Mouse (Mus musculus): ENCODE measurements around the gene Clmn. TPM values are rescaled to one million over a fixed set of nuclear protein-coding genes. Genes with fewer than 3 reads are reported as not detected.

Gene Clmn
- polyA plus RNA-seq, 1 experiment from 2014 or later: 4.1 TPM

DNA sequence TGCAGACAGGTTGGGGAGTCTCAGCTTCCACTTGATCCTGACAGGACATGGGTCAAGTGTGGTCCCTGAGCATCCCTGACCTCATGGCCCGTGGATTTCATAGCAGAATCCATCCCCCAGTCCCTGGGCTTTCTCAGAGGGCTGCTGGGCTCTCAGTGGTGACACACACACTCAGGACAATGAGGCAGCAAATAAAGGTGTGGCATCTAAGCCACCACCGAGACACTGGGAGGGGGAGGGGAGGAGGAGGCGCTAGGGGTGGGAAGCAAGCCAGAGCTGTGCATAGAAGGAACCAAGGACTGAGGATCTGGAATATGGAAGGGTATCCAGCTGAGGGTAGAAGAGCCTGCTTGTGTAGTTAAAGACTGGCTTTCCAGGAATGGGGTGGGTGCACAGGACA lies 11.2 kb upstream of the Clmn start:
- Histone ChIP-seq H3K27ac (replicated peaks; ENCODE audit: low read depth, low read length) (no peak overlapping the region), H3K36me3 (replicated peaks; ENCODE audit: control insufficient read depth, insufficient read depth, low read depth, low read length) (no peaks in the 10 kb centered on the region), H3K9me3 (replicated peaks; ENCODE audit: control insufficient read depth, low read length) (no peaks in the 10 kb centered on the region), H3K4me2 (ENCODE audit: low read depth, low read length) (no peak overlapping the region), H3K4me3 (ENCODE audit: low read depth, low read length) (no peak overlapping the region), H3K27me3 (ENCODE audit: control insufficient read depth, insufficient read depth, low read length) (no peaks in the 10 kb centered on the region), H3K9ac (replicated peaks; ENCODE audit: low read length) (no peak overlapping the region), H3K4me1 (ENCODE audit: control insufficient read depth, insufficient read depth, low read length) (peaks cover 2% of the 10 kb centered on the region)
- no peak for ATAC-seq (replicated peaks; ENCODE audit: insufficient number of reproducible peaks, low FRiP score, low TSS enrichment, low read depth)
- 52% methylated on average over 3 of the region's 3 CpGs for WGBS
- DNase-seq (ENCODE audit: low spot score): no peak

DNA sequence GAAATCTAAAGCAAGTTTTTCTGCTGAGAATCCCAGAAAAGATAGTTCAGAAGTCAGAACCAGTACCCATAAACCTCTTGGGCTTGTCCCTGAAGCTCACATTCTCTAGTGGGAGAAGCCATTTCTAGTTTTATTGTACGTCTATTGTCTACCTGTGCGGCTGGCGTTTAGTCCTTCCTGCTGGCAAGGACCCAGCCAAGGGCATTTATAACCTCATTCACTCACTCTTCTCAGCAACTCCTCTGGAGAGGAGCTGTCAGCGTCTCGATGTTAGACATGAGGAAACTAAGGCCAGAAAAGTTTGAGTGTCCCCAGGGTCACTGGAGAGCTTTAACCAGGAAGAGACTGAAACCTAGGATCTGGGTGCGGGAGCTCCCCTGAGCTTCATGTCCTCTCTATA lies 7.1 kb upstream of the Clmn start:
- H3K4me1 ChIP-seq (ENCODE audit: control insufficient read depth, insufficient read depth, low read length): no peaks in the 10 kb centered on the region
- ATAC-seq (replicated peaks; ENCODE audit: insufficient number of reproducible peaks, low FRiP score, low TSS enrichment, low read depth): no peak
- DNase-seq (ENCODE audit: low spot score): no peak
- 92% methylated on average over 6 of the region's 6 CpGs for WGBS
- no peak overlapping the region for H3K4me3 ChIP-seq (ENCODE audit: low read depth, low read length)
- H3K36me3 ChIP-seq (replicated peaks; ENCODE audit: control insufficient read depth, insufficient read depth, low read depth, low read length): no peaks in the 10 kb centered on the region
- no peaks in the 10 kb centered on the region for H3K27me3 ChIP-seq (ENCODE audit: control insufficient read depth, insufficient read depth, low read length)
- H3K9ac ChIP-seq (replicated peaks; ENCODE audit: low read length): no peak overlapping the region
- H3K4me2 ChIP-seq (ENCODE audit: low read depth, low read length): no peak overlapping the region
- no peak overlapping the region for H3K27ac ChIP-seq (replicated peaks; ENCODE audit: low read depth, low read length)
- no peaks in the 10 kb centered on the region for H3K9me3 ChIP-seq (replicated peaks; ENCODE audit: control insufficient read depth, low read length)

DNA sequence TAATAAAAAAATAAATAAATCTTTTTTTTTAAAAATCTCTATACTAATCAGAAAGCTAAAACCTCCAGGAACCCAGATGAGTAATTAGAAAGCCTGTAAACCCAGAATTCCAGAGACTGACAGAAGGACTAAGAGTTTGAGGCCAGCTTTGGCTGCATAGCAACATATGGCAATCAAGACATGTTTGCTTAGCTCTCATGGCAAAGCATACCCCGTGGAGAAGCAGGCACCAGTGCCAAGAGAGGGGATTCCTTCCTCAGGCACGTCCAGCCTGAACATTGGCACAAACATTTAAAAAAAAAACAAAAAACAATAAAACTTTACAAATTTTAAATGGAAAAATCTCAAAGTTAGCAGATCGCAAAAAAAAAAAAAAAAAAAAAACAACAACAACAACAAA lies 4.9 kb upstream of the Clmn start:
- Histone ChIP-seq H3K9ac (replicated peaks; ENCODE audit: low read length) (no peak overlapping the region), H3K4me3 (ENCODE audit: low read depth, low read length) (no peak overlapping the region), H3K4me1 (ENCODE audit: control insufficient read depth, insufficient read depth, low read length) (no peaks in the 10 kb centered on the region), H3K9me3 (replicated peaks; ENCODE audit: control insufficient read depth, low read length) (no peaks in the 10 kb centered on the region), H3K36me3 (replicated peaks; ENCODE audit: control insufficient read depth, insufficient read depth, low read depth, low read length) (no peaks in the 10 kb centered on the region), H3K27me3 (ENCODE audit: control insufficient read depth, insufficient read depth, low read length) (no peaks in the 10 kb centered on the region), H3K27ac (replicated peaks; ENCODE audit: low read depth, low read length) (no peak overlapping the region), H3K4me2 (ENCODE audit: low read depth, low read length) (no peak overlapping the region)
- WGBS: 81% methylated on average over 3 of the region's 3 CpGs
- ATAC-seq (replicated peaks; ENCODE audit: insufficient number of reproducible peaks, low FRiP score, low TSS enrichment, low read depth) (no peak), DNase-seq (ENCODE audit: low spot score) (no peak)

DNA sequence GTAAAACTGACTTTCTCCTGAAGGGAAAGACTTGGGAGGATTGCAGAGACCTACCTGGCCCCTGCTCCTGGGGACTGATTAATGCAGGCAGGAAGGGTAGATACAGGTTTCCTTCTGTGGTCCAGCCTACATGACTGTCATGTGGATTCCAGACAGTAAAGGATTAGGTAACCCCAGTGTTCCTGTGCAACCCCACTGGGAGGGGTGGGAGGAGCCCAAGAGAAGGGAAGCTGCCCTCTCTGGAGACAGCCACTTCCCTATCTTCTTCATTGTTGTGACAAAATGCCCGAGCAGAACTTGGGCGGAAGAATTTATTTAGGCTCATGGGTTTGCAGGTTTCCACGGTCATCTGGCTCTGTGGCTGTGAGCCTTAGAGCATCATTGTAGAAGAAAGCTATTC lies 3.6 kb upstream of the Clmn start:
- DNase-seq (ENCODE audit: low spot score) (no peak), ATAC-seq (replicated peaks; ENCODE audit: insufficient number of reproducible peaks, low FRiP score, low TSS enrichment, low read depth) (no peak)
- no peaks in the 10 kb centered on the region for H3K36me3 ChIP-seq (replicated peaks; ENCODE audit: control insufficient read depth, insufficient read depth, low read depth, low read length)
- H3K4me1 ChIP-seq (ENCODE audit: control insufficient read depth, insufficient read depth, low read length): no peaks in the 10 kb centered on the region
- H3K4me3 ChIP-seq (ENCODE audit: low read depth, low read length): no peak overlapping the region
- H3K4me2 ChIP-seq (ENCODE audit: low read depth, low read length): no peak overlapping the region
- H3K9ac ChIP-seq (replicated peaks; ENCODE audit: low read length): no peak overlapping the region
- no peak overlapping the region for H3K27ac ChIP-seq (replicated peaks; ENCODE audit: low read depth, low read length)
- WGBS: 91% methylated on average over 3 of the region's 3 CpGs
- no peaks in the 10 kb centered on the region for H3K27me3 ChIP-seq (ENCODE audit: control insufficient read depth, insufficient read depth, low read length)
- H3K9me3 ChIP-seq (replicated peaks; ENCODE audit: control insufficient read depth, low read length): no peaks in the 10 kb centered on the region

DNA sequence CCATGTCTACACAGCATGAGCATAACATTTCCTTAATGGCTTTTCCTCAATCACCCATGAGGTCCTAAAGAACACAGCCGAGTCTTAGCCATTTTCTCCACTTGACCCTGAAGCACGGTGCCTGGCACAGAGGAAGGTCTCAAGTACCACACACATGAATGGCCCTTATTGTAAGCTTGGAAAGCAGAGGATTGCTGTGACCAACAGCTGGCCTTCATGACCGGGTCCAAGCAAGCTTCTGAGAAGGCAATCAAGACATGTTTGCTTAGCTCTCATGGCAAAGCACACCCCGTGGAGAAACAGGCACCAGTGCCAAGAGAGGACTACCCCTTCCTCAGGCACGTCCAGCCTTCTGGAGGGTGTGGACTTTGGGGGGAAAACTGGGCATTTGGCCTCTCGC lies 3.0 kb upstream of the Clmn start:
- Histone ChIP-seq H3K9me3 (replicated peaks; ENCODE audit: control insufficient read depth, low read length) (no peaks in the 10 kb centered on the region), H3K4me1 (ENCODE audit: control insufficient read depth, insufficient read depth, low read length) (no peaks in the 10 kb centered on the region), H3K4me3 (ENCODE audit: low read depth, low read length) (no peak overlapping the region), H3K9ac (replicated peaks; ENCODE audit: low read length) (no peak overlapping the region), H3K27me3 (ENCODE audit: control insufficient read depth, insufficient read depth, low read length) (no peaks in the 10 kb centered on the region), H3K36me3 (replicated peaks; ENCODE audit: control insufficient read depth, insufficient read depth, low read depth, low read length) (no peaks in the 10 kb centered on the region), H3K27ac (replicated peaks; ENCODE audit: low read depth, low read length) (no peak overlapping the region), H3K4me2 (ENCODE audit: low read depth, low read length) (no peak overlapping the region)
- 79% methylated on average over 6 of the region's 6 CpGs for WGBS
- no peak for ATAC-seq (replicated peaks; ENCODE audit: insufficient number of reproducible peaks, low FRiP score, low TSS enrichment, low read depth)
- no peak for DNase-seq (ENCODE audit: low spot score)

DNA sequence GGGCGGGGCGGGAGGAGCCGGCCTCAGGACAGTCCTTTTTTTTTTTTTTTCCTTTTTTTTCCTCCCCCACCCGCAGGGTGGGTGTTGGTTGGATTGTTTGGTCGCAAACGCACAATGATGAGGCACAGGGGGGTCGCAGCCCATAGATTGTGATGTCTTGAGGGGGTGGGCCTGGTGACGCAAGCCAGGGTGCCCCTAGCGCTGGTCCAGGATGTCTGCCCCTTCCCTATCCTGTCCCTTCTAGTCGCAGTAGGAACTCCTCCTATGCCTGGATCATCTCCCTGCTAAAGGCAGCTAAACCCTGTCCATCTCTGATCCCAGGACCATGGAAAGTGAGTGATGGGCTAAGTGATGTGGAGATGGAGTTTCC lies 275 bp upstream of the Clmn start:
- DNase-seq (ENCODE audit: low spot score) (peak; percentile 53), ATAC-seq (replicated peaks; ENCODE audit: insufficient number of reproducible peaks, low FRiP score, low TSS enrichment, low read depth) (peak; percentile 60)
- Histone ChIP-seq H3K27me3 (ENCODE audit: control insufficient read depth, insufficient read depth, low read length) (no peaks in the 10 kb centered on the region), H3K4me2 (ENCODE audit: low read depth, low read length) (peak overlapping the region; percentile 60), H3K36me3 (replicated peaks; ENCODE audit: control insufficient read depth, insufficient read depth, low read depth, low read length) (no peaks in the 10 kb centered on the region), H3K4me3 (ENCODE audit: low read depth, low read length) (peak overlapping the region; percentile 71), H3K4me1 (ENCODE audit: control insufficient read depth, insufficient read depth, low read length) (no peaks in the 10 kb centered on the region), H3K27ac (replicated peaks; ENCODE audit: low read depth, low read length) (no peak overlapping the region), H3K9ac (replicated peaks; ENCODE audit: low read length) (peak overlapping the region; percentile 81), H3K9me3 (replicated peaks; ENCODE audit: control insufficient read depth, low read length) (no peaks in the 10 kb centered on the region)
- WGBS: under 1% methylated on average over 7 of the region's 10 CpGs

DNA sequence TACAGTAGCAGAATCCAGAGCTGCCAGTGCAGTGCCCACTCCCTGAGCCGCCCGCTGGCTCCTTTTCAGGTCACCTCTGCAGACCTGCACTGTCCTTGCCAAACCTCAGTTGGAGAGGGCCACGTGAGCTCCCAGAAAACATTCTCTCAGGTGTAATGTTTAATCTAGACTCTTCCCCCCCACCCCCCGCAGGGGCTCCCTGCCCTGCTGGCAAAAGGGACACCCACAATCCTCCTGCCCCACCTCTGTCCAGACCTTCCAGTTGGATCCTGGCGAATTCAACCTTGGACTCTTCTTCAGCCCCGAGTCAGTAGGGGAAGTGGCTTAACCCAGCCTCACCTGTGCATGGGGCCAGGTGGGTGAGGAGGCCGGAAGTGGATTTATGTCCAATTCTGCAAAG lies 1.2 kb downstream of the Clmn start:
- H3K27me3 ChIP-seq (ENCODE audit: control insufficient read depth, insufficient read depth, low read length): no peaks in the 10 kb centered on the region
- H3K4me1 ChIP-seq (ENCODE audit: control insufficient read depth, insufficient read depth, low read length): no peaks in the 10 kb centered on the region
- WGBS: 82% methylated on average over 7 of the region's 7 CpGs
- H3K4me3 ChIP-seq (ENCODE audit: low read depth, low read length): no peak overlapping the region
- H3K9ac ChIP-seq (replicated peaks; ENCODE audit: low read length): no peak overlapping the region
- no peaks in the 10 kb centered on the region for H3K36me3 ChIP-seq (replicated peaks; ENCODE audit: control insufficient read depth, insufficient read depth, low read depth, low read length)
- no peaks in the 10 kb centered on the region for H3K9me3 ChIP-seq (replicated peaks; ENCODE audit: control insufficient read depth, low read length)
- no peak overlapping the region for H3K27ac ChIP-seq (replicated peaks; ENCODE audit: low read depth, low read length)
- H3K4me2 ChIP-seq (ENCODE audit: low read depth, low read length): no peak overlapping the region; the same call in none of the 2 replicates
- ATAC-seq (replicated peaks; ENCODE audit: insufficient number of reproducible peaks, low FRiP score, low TSS enrichment, low read depth): no peak
- DNase-seq (ENCODE audit: low spot score): no peak

DNA sequence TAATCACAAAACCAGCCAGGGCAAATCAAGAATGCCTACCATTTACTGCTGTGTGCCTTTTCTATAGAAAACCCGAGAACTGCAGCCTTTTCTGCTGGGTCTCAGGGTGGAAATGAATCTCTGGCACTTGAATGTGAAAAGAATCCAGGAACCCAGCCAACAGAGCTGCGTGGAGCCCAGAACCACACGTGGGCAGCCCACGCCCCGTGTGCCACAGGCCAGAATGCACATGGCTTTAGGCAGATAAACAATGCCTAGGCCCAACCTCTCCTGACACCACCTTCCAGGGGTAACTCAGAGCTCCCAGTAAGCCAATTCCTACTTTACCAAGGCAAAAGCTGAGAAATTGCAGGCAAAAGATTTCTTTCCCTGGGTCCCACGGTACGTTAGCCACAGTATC lies 5.7 kb downstream of the Clmn start:
- no peaks in the 10 kb centered on the region for H3K36me3 ChIP-seq (replicated peaks; ENCODE audit: control insufficient read depth, insufficient read depth, low read depth, low read length)
- DNase-seq (ENCODE audit: low spot score) (no peak), ATAC-seq (replicated peaks; ENCODE audit: insufficient number of reproducible peaks, low FRiP score, low TSS enrichment, low read depth) (no peak)
- 85% methylated on average over 7 of the region's 7 CpGs for WGBS
- no peaks in the 10 kb centered on the region for H3K4me1 ChIP-seq (ENCODE audit: control insufficient read depth, insufficient read depth, low read length)
- no peaks in the 10 kb centered on the region for H3K27me3 ChIP-seq (ENCODE audit: control insufficient read depth, insufficient read depth, low read length)
- H3K9me3 ChIP-seq (replicated peaks; ENCODE audit: control insufficient read depth, low read length): no peaks in the 10 kb centered on the region
- no peak overlapping the region for H3K27ac ChIP-seq (replicated peaks; ENCODE audit: low read depth, low read length)
- H3K9ac ChIP-seq (replicated peaks; ENCODE audit: low read length): no peak overlapping the region
- no peak overlapping the region for H3K4me3 ChIP-seq (ENCODE audit: low read depth, low read length)
- no peak overlapping the region for H3K4me2 ChIP-seq (ENCODE audit: low read depth, low read length)

DNA sequence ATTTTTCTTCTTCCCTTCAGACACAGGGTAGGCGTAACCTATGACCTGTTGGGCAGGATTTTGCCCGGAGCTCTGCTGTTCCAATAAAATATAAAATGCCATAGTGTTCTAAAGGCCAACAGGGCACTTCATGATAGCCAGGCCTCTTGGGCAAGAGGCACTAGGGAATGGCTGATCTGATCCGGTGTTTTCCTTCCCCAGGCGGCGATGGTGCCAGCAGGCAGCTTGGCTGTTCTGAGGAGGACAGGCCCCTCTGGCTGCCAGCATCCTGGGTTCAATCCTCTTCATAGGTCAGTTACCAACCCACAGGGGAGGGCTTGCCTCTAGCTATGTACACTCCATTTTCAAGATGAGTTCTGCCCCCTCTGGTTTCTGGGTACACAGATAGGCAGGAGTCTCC lies 6.1 kb downstream of the Clmn start:
- DNase-seq (ENCODE audit: low spot score) (no peak), ATAC-seq (replicated peaks; ENCODE audit: insufficient number of reproducible peaks, low FRiP score, low TSS enrichment, low read depth) (no peak)
- Histone ChIP-seq H3K4me1 (ENCODE audit: control insufficient read depth, insufficient read depth, low read length) (no peaks in the 10 kb centered on the region), H3K4me2 (ENCODE audit: low read depth, low read length) (no peak overlapping the region), H3K9me3 (replicated peaks; ENCODE audit: control insufficient read depth, low read length) (no peaks in the 10 kb centered on the region), H3K27ac (replicated peaks; ENCODE audit: low read depth, low read length) (no peak overlapping the region), H3K27me3 (ENCODE audit: control insufficient read depth, insufficient read depth, low read length) (no peaks in the 10 kb centered on the region), H3K9ac (replicated peaks; ENCODE audit: low read length) (no peak overlapping the region), H3K36me3 (replicated peaks; ENCODE audit: control insufficient read depth, insufficient read depth, low read depth, low read length) (no peaks in the 10 kb centered on the region), H3K4me3 (ENCODE audit: low read depth, low read length) (no peak overlapping the region)
- WGBS: 59% methylated on average over 5 of the region's 5 CpGs

Measured in embryonic facial prominence, embryonic 11.5 days (tissue).